Mouse (Mus musculus) spleen, adult 18-20 months (tissue): ENCODE results near the gene Thap3.

Source experiments
- DNase-seq, 2 experiments: peaks; one replicate each; pipeline ENCODE4 v3.0.0; 2022; ENCODE audit warnings: mixed read lengths in 2 of 2

The Thap3 gene

GRCm38 (mm10) chr4:152008622-152009075 lies 19.9 kb upstream of the Thap3 start, which contains the start of gene Klhl21:
Gene Klhl21, plus strand, starts transcription at chr4:152008803.
- DNase-seq: peak; percentile 87 to 93

- no peak for DNase-seq
These were observed 19.3 kb upstream of the Thap3 start for GRCm38 (mm10) chr4:152008148-152008500.

- no peak for DNase-seq
These were observed 18.8 kb upstream of the Thap3 start for GRCm38 (mm10) chr4:152007481-152008147.

- no peak for DNase-seq
These were observed 18.0 kb upstream of the Thap3 start for GRCm38 (mm10) chr4:152006812-152007211.

- DNase-seq: no peak
These were observed 17.3 kb upstream of the Thap3 start for GRCm38 (mm10) chr4:152006137-152006536.

GRCm38 (mm10) chr4:152002063-152002462 lies 13.3 kb upstream of the Thap3 start:
- DNase-seq: no peak

GRCm38 (mm10) chr4:152001335-152001734 lies 12.5 kb upstream of the Thap3 start:
- no peak for DNase-seq

GRCm38 (mm10) chr4:152000906-152001305 lies 12.1 kb upstream of the Thap3 start:
- DNase-seq: no peak

GRCm38 (mm10) chr4:151999481-151999880 lies 10.7 kb upstream of the Thap3 start:
- no peak for DNase-seq

GRCm38 (mm10) chr4:151997701-151998100 lies 8.9 kb upstream of the Thap3 start:
- no peak for DNase-seq

GRCm38 (mm10) chr4:151996951-151997222 lies 8.1 kb upstream of the Thap3 start:
- DNase-seq: no peak

GRCm38 (mm10) chr4:151996173-151996950 lies 7.6 kb upstream of the Thap3 start, which contains the start of gene Phf13:
Gene Phf13, minus strand, starts transcription at chr4:151996258.
- DNase-seq: peak; percentile 98

- peak; percentile 35 to 57 for DNase-seq
These were observed 6.8 kb upstream of the Thap3 start for GRCm38 (mm10) chr4:151995371-151996172.

- peak in 1 of 2 experiments; percentile 40 for DNase-seq
These were observed 5.7 kb upstream of the Thap3 start for GRCm38 (mm10) chr4:151994228-151995171.

- DNase-seq: no peak
These were observed 4.2 kb upstream of the Thap3 start for GRCm38 (mm10) chr4:151993035-151993434.

- DNase-seq: no peak
These were observed 3.3 kb upstream of the Thap3 start for GRCm38 (mm10) chr4:151992091-151992490.

GRCm38 (mm10) chr4:151989110-151989488 lies 302 bp upstream of the Thap3 start:
- no peak for DNase-seq

GRCm38 (mm10) chr4:151988014-151988341 lies 819 bp downstream of the Thap3 start:
- no peak for DNase-seq

- DNase-seq: no peak
These were observed 2.1 kb downstream of the Thap3 start for GRCm38 (mm10) chr4:151986650-151987049.

- no peak for DNase-seq
These were observed 2.9 kb downstream of the Thap3 start for GRCm38 (mm10) chr4:151985886-151986285.

GRCm38 (mm10) chr4:151983560-151983959 lies 5.2 kb downstream of the Thap3 start:
- no peak for DNase-seq

- no peak for DNase-seq
These were observed 5.8 kb downstream of the Thap3 start for GRCm38 (mm10) chr4:151983043-151983442.

GRCm38 (mm10) chr4:151981363-151981762 lies 7.4 kb downstream of the Thap3 start:
- DNase-seq: peak; percentile 52 to 75
